Mouse (Mus musculus): ENCODE data around the gene Dkkl1. TPM values are rescaled to one million over a fixed set of nuclear protein-coding genes. Genes with fewer than 3 reads are reported as not detected.

Gene Dkkl1
- polyA plus RNA-seq, 1 experiment, result 2.8 TPM

DNA sequence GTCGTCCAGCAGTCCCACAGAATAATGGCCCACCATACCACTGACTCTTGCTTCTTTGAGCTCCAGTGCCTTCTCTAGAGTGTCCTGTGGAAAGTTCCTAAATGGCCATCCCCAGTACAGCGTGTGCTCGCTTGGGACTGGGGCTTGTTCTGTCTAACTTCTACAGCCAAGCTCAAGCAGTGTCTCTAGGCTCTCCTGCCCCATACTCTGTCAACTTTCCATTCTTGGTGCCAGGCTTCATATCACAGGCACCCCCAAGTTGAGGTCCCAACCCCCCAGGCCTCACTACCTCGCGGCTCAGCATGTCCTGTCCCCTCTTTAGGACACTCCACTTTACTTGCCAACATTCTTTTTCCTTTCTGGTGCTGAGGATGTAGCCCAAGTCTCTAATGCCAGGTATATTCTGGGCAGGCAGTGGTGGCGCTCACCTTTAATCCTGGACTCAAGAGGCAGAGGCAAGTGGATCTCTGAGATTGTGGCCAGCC, 51.6 kb downstream of the Dkkl1 start:
- DNase-seq (ENCODE audit: low read depth in 1 of 2, low spot score in 2 of 2), result no peak

DNA sequence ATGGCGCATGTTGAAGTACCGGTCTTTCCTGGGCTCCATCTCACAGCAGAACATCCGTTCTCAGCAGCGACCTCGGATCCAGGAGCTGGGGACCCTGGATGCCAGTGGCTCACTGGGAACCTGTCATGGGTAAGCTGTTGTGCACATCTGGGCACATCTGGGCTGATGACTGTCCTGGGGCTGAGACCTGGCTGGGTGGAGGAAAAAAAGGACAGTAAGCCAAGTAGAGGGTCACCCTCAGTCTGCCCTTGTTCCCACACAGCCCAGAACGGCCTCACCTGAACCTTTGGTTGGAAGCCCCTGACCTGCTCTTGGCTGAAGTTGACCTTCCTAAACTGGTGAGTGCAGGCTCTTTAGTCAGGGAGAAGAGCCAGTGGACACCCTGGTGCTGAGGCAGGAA, 53.0 kb downstream of the Dkkl1 start:
- Histone ChIP-seq H3K27me3 (ENCODE audit: control insufficient read depth, insufficient read depth, low read length) (peaks cover 5% of the 10 kb centered on the region), H3K4me3 (ENCODE audit: extremely low read depth, insufficient read depth, insufficient read length) (no peak overlapping the region), H3K4me1 (ENCODE audit: control insufficient read depth, insufficient read depth, insufficient read length) (peaks cover 3% of the 10 kb centered on the region), H3K36me3 (ENCODE audit: control insufficient read depth, insufficient read depth, low read length) (peaks cover 6% of the 10 kb centered on the region), H3K27ac (ENCODE audit: insufficient read depth, low read length) (no peak overlapping the region)
- DNase-seq (ENCODE audit: low read depth in 1 of 2, low spot score in 2 of 2), result no peak
- WGBS, result 97% methylated on average over 6 of the region's 6 CpGs
- TF ChIP-seq CTCF (IDR thresholded peaks at IDR 0.05; ENCODE audit: extremely low read depth, insufficient read depth, insufficient read length, insufficient replicate concordance) (no peak), POLR2A (IDR thresholded peaks at IDR 0.05; ENCODE audit: low read depth, low read length) (no peak)

More for the DNA sequence above, 51.6 kb downstream of the Dkkl1 start:
- no peak overlapping the region for H3K27ac ChIP-seq (ENCODE audit: insufficient read depth, low read length)
- TF ChIP-seq CTCF (IDR thresholded peaks at IDR 0.05; ENCODE audit: extremely low read depth, insufficient read depth, insufficient read length, insufficient replicate concordance) (no peak), POLR2A (IDR thresholded peaks at IDR 0.05; ENCODE audit: low read depth, low read length) (no peak)
- WGBS, result 92% methylated on average over 6 of the region's 6 CpGs
- no peak overlapping the region for H3K4me3 ChIP-seq (ENCODE audit: extremely low read depth, insufficient read depth, insufficient read length)
- peaks cover 6% of the 10 kb centered on the region for H3K36me3 ChIP-seq (ENCODE audit: control insufficient read depth, insufficient read depth, low read length)
- H3K27me3 ChIP-seq (ENCODE audit: control insufficient read depth, insufficient read depth, low read length), result peaks cover 9% of the 10 kb centered on the region
- peaks cover 3% of the 10 kb centered on the region for H3K4me1 ChIP-seq (ENCODE audit: control insufficient read depth, insufficient read depth, insufficient read length)

Other genes with a start within 250 kb of the Dkkl1 start
- gene Cpt1c, start 237.3 kb downstream of the Dkkl1 start, polyA plus RNA-seq (2012; rRNA removed), result 4.8 and 6.1 TPM in 2 replicates
- gene Prmt1, start 225.6 kb downstream of the Dkkl1 start, polyA plus RNA-seq (2012; rRNA removed), result 109 and 112 TPM in 2 replicates
- 134 and 147 TPM in 2 replicates for gene Irf3, start 214.5 kb downstream of the Dkkl1 start, polyA plus RNA-seq (2012; rRNA removed)
- gene Bcl2l12, start 213.4 kb downstream of the Dkkl1 start, polyA plus RNA-seq (2012; rRNA removed), result 33.2 and 38.5 TPM in 2 replicates
- 59.0 and 65.4 TPM in 2 replicates for gene Scaf1, start 195.8 kb downstream of the Dkkl1 start, polyA plus RNA-seq (2012; rRNA removed)
- gene Rras, start 194.2 kb downstream of the Dkkl1 start, polyA plus RNA-seq (2012; rRNA removed), result 55.1 and 65.1 TPM in 2 replicates
- gene Prr12, start 159.3 kb downstream of the Dkkl1 start, polyA plus RNA-seq (2012; rRNA removed), result 16.1 TPM in 2 replicates
- gene Nosip, start 149.7 kb downstream of the Dkkl1 start, polyA plus RNA-seq (2012; rRNA removed), result 67.9 and 95.7 TPM in 2 replicates
- gene Prrg2, start 149.5 kb downstream of the Dkkl1 start, polyA plus RNA-seq (2012; rRNA removed), result 19.9 and 27.6 TPM in 2 replicates
- gene Rcn3, start 119.9 kb downstream of the Dkkl1 start, polyA plus RNA-seq (2012; rRNA removed), result 96.5 and 100 TPM in 2 replicates
- 64.4 and 75.4 TPM in 2 replicates for gene Fcgrt, start 108.3 kb downstream of the Dkkl1 start, polyA plus RNA-seq (2012; rRNA removed)
- gene Rps11, start 87.7 kb downstream of the Dkkl1 start, polyA plus RNA-seq (2012; rRNA removed), result 273 and 325 TPM in 2 replicates
- gene Rpl13a, start 83.4 kb downstream of the Dkkl1 start, polyA plus RNA-seq (2012; rRNA removed), result 1,860 and 2,797 TPM in 2 replicates
- gene Gm45713, start 75.9 kb downstream of the Dkkl1 start, polyA plus RNA-seq (2012; rRNA removed), result 0.28 and 0.70 TPM in 2 replicates
- 183 and 197 TPM in 2 replicates for gene Flt3l, start 75.7 kb downstream of the Dkkl1 start, polyA plus RNA-seq (2012; rRNA removed)
- gene Pih1d1, start 57.8 kb downstream of the Dkkl1 start, polyA plus RNA-seq (2012; rRNA removed), result 45.2 and 48.7 TPM in 2 replicates
- 93.0 and 114 TPM in 2 replicates for gene Aldh16a1, start 57.6 kb downstream of the Dkkl1 start, polyA plus RNA-seq (2012; rRNA removed)
- 0.05 and 0.06 TPM in 2 replicates for gene Slc17a7, start 48.2 kb downstream of the Dkkl1 start, polyA plus RNA-seq (2012; rRNA removed)
- not detected in 2 replicates for gene Gfy, start 32.6 kb downstream of the Dkkl1 start, polyA plus RNA-seq (2012; rRNA removed)
- gene Pth2, start 31.2 kb downstream of the Dkkl1 start, polyA plus RNA-seq (2012; rRNA removed), result not detected in 2 replicates
- 0.16 and 0.20 TPM in 2 replicates for gene Ccdc155, start 7.3 kb downstream of the Dkkl1 start, polyA plus RNA-seq (2012; rRNA removed)
- 10.6 and 12.1 TPM in 2 replicates for gene Tead2, start 3.6 kb upstream of the Dkkl1 start, polyA plus RNA-seq (2012; rRNA removed)
- 1,116 and 1,582 TPM in 2 replicates for gene Cd37, start 27.0 kb upstream of the Dkkl1 start, polyA plus RNA-seq (2012; rRNA removed)
- gene Slc6a16, start 28.9 kb upstream of the Dkkl1 start, polyA plus RNA-seq (2012; rRNA removed), result not detected in 2 replicates
- 0.27 and 0.43 TPM in 2 replicates for gene Slc6a21, start 65.4 kb upstream of the Dkkl1 start, polyA plus RNA-seq (2012; rRNA removed)
- 7.9 and 10.0 TPM in 2 replicates for gene Trpm4, start 121.6 kb upstream of the Dkkl1 start, polyA plus RNA-seq (2012; rRNA removed)
- gene Hrc, start 123.1 kb upstream of the Dkkl1 start, polyA plus RNA-seq (2012; rRNA removed), result 0.04 and 0.09 TPM in 2 replicates
- 0.22 and 0.27 TPM in 2 replicates for gene Ppfia3, start 154.9 kb upstream of the Dkkl1 start, polyA plus RNA-seq (2012; rRNA removed)
- 0.90 and 2.1 TPM in 2 replicates for gene Lin7b, start 158.4 kb upstream of the Dkkl1 start, polyA plus RNA-seq (2012; rRNA removed)
- gene Snrnp70, start 183.6 kb upstream of the Dkkl1 start, polyA plus RNA-seq (2012; rRNA removed), result 273 and 277 TPM in 2 replicates
- gene Kcna7, start 193.5 kb upstream of the Dkkl1 start, polyA plus RNA-seq (2012; rRNA removed), result 0.04 and 0.05 TPM in 2 replicates
- 0.12 and 0.33 TPM in 2 replicates for gene Ntf5, start 201.5 kb upstream of the Dkkl1 start, polyA plus RNA-seq (2012; rRNA removed)
- not detected in 2 replicates for gene Lhb, start 208.7 kb upstream of the Dkkl1 start, polyA plus RNA-seq (2012; rRNA removed)
- gene Gys1, start 222.7 kb upstream of the Dkkl1 start, polyA plus RNA-seq (2012; rRNA removed), result 12.4 and 14.4 TPM in 2 replicates
- gene Ruvbl2, start 225.9 kb upstream of the Dkkl1 start, polyA plus RNA-seq (2012; rRNA removed), result 55.3 and 56.0 TPM in 2 replicates
- gene Ftl1, start 247.7 kb upstream of the Dkkl1 start, polyA plus RNA-seq (2012; rRNA removed), result 2,804 and 3,579 TPM in 2 replicates